Mouse (Mus musculus): ENCODE data around the gene Txlna.

- TF ChIP-seq CTCF (IDR thresholded peaks at IDR 0.05) (no peak), EP300 (IDR thresholded peaks at IDR 0.05) (no peak)
Measured at GRCm38 (mm10) chr4:129681837-129682236, 41.0 kb upstream of the Txlna start.
